Mouse (Mus musculus): ENCODE measurements around the gene Tmem179b. TPM values are rescaled to one million over a fixed set of nuclear protein-coding genes. Genes with fewer than 3 reads are reported as not detected.

Gene Tmem179b
- polyA plus RNA-seq, 1 experiment: 28.7 TPM

DNA sequence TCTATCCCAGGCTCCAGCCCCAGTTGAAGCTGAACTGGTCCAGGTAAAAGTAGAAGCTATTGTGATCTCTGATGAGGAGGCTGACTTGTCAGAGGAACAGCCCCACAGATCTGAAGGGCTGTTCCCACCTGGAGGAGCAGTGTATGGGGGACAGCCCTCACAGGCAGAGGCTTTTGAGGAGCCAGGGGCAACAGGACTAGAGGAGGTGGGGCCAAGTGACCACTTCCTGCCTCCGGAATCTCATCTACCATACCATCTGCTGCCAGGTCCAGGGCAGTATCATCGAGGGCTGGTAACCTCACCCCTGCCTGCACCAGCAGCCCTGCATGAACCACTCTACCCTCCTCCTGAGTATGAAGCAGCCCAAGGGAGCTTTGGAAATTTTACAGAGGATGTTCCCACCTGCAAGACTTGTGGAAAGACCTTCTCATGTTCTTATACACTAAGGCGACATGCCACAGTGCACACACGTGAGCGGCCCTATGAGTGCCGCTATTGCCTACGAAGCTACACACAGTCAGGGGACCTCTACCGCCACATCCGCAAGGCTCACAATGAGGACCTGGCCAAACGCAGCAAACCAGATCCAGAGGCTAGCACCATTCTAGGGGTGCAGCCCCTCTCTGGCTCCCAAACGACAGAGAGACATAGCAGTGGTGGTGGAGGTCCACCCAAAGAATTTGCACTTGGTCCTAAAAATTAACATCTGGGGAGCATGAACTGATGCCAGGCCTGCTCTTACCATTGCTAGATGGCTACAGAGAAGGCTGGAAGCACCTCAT, 29.8 kb upstream of the Tmem179b start:
- TF ChIP-seq FOSL1 (IDR thresholded peaks at IDR 0.05; ENCODE audit: insufficient read depth, low read length, poor library complexity, severe bottlenecking): no peak
- TF ChIP-seq USF1 (IDR thresholded peaks at IDR 0.05; ENCODE audit: low read depth): no peak
- TF ChIP-seq MAX (IDR thresholded peaks at IDR 0.05): no peak
- TF ChIP-seq MYOG (IDR thresholded peaks at IDR 0.05; ENCODE audit: control insufficient read depth, extremely low read depth, insufficient read length): no peak
- no peak for TF ChIP-seq CTCF (IDR thresholded peaks at IDR 0.05; ENCODE audit: control insufficient read depth, insufficient read depth, insufficient read length)
- TF ChIP-seq CEBPB (IDR thresholded peaks at IDR 0.05; ENCODE audit: low read depth): no peak
- no peak for TF ChIP-seq MYOD1 (IDR thresholded peaks at IDR 0.05; ENCODE audit: control insufficient read depth, insufficient read length, low read depth)
- Histone ChIP-seq H3K79me3 (ENCODE audit: low read depth) (peaks cover 5% of the 10 kb centered on the region), H3K79me2 (ENCODE audit: control insufficient read depth, insufficient read depth) (no peaks in the 10 kb centered on the region), H3K27me3 (ENCODE audit: control insufficient read depth, insufficient read depth, insufficient read length) (no peaks in the 10 kb centered on the region), H3K36me3 (ENCODE audit: control insufficient read depth, insufficient read depth) (peaks cover 40% of the 10 kb centered on the region), H3ac (ENCODE audit: control insufficient read depth, insufficient read length, low read depth) (no peak overlapping the region), H3K4me3 (ENCODE audit: insufficient read depth, poor library complexity, severe bottlenecking) (no peak overlapping the region)

GRCm38 (mm10) chr19:8803204-8803780, 29.0 kb upstream of the Tmem179b start:
- Histone ChIP-seq H3K36me3 (ENCODE audit: control insufficient read depth, insufficient read depth) (peaks cover 32% of the 10 kb centered on the region), H3K79me2 (ENCODE audit: control insufficient read depth, insufficient read depth) (peaks cover under 1% of the 10 kb centered on the region), H3K27me3 (ENCODE audit: control insufficient read depth, insufficient read depth, insufficient read length) (no peaks in the 10 kb centered on the region), H3K4me3 (ENCODE audit: insufficient read depth, poor library complexity, severe bottlenecking) (peak overlapping the region; percentile 51), H3ac (ENCODE audit: control insufficient read depth, insufficient read length, low read depth) (peak overlapping the region; percentile 33), H3K79me3 (ENCODE audit: low read depth) (peaks cover 5% of the 10 kb centered on the region)
- TF ChIP-seq MAX (IDR thresholded peaks at IDR 0.05) (peak; percentile 17), MYOG (IDR thresholded peaks at IDR 0.05; ENCODE audit: control insufficient read depth, extremely low read depth, insufficient read length) (no peak), CEBPB (IDR thresholded peaks at IDR 0.05; ENCODE audit: low read depth) (no peak), FOSL1 (IDR thresholded peaks at IDR 0.05; ENCODE audit: insufficient read depth, low read length, poor library complexity, severe bottlenecking) (no peak)

DNA sequence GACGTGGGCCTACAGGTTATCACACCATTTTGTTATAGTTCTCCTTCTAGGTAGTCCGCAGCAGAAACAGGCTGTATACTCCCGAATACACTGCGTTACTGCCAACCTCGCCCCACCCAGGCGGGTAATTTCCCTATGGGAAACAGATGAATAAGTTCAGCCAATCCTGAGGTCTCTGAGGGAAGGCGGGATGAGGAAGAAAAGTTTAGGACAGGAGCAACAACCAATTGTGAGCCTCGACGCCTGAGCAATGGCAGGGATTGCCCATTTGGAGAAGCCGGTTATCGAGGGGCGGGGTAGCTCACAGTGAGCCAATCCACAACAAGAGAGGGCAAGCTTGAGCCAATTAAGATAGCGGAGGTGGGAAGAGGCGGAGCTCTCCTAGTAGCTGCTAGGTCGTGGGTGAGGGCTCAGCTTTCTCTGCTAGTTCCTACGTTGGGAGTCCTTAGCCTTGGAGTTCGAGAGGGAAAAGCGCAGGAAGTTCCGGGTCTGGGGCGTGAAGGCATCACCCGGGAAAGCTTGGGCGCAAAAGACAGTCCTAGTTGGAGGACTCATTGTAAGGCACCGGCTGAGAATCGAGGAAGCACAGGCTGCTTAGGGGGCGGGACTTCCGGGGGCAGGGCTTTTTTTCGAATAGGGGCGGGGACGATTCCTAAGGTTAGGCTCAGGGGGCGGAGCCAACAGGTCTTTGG, 28.0 kb upstream of the Tmem179b start, which contains the start of gene Zbtb3:
TSS of gene Zbtb3 (plus strand) at position 426 of the 692 bp plus-strand sequence.
- no peaks in the 10 kb centered on the region for H3K27me3 ChIP-seq (ENCODE audit: control insufficient read depth, insufficient read depth, insufficient read length)
- H3K36me3 ChIP-seq (ENCODE audit: control insufficient read depth, insufficient read depth): peaks cover 27% of the 10 kb centered on the region
- peak within 1 kb of the TSS; percentile 51 for H3K4me3 ChIP-seq (ENCODE audit: insufficient read depth, poor library complexity, severe bottlenecking)
- H3K79me2 ChIP-seq (ENCODE audit: control insufficient read depth, insufficient read depth): peaks cover 10% of the 10 kb centered on the region
- peak within 1 kb of the TSS; percentile 87 for H3ac ChIP-seq (ENCODE audit: control insufficient read depth, insufficient read length, low read depth)
- peaks cover 12% of the 10 kb centered on the region for H3K79me3 ChIP-seq (ENCODE audit: low read depth)
- TF ChIP-seq FOSL1 (IDR thresholded peaks at IDR 0.05; ENCODE audit: insufficient read depth, low read length, poor library complexity, severe bottlenecking) (no peak), MAX (IDR thresholded peaks at IDR 0.05) (peak; percentile 27), USF1 (IDR thresholded peaks at IDR 0.05; ENCODE audit: low read depth) (no peak)

GRCm38 (mm10) chr19:8798947-8799315, 24.7 kb upstream of the Tmem179b start:
- no peak for TF ChIP-seq CTCF (IDR thresholded peaks at IDR 0.05; ENCODE audit: control insufficient read depth, insufficient read depth, insufficient read length)
- no peak for TF ChIP-seq CEBPB (IDR thresholded peaks at IDR 0.05; ENCODE audit: low read depth)
- TF ChIP-seq MAX (IDR thresholded peaks at IDR 0.05): no peak
- TF ChIP-seq FOSL1 (IDR thresholded peaks at IDR 0.05; ENCODE audit: insufficient read depth, low read length, poor library complexity, severe bottlenecking): no peak
- Histone ChIP-seq H3ac (ENCODE audit: control insufficient read depth, insufficient read length, low read depth) (no peak overlapping the region), H3K79me3 (ENCODE audit: low read depth) (peaks cover 16% of the 10 kb centered on the region), H3K79me2 (ENCODE audit: control insufficient read depth, insufficient read depth) (peaks cover 26% of the 10 kb centered on the region), H3K27me3 (ENCODE audit: control insufficient read depth, insufficient read depth, insufficient read length) (no peaks in the 10 kb centered on the region), H3K36me3 (ENCODE audit: control insufficient read depth, insufficient read depth) (peaks cover 27% of the 10 kb centered on the region), H3K4me3 (ENCODE audit: insufficient read depth, poor library complexity, severe bottlenecking) (peak overlapping the region; percentile 79)

DNA sequence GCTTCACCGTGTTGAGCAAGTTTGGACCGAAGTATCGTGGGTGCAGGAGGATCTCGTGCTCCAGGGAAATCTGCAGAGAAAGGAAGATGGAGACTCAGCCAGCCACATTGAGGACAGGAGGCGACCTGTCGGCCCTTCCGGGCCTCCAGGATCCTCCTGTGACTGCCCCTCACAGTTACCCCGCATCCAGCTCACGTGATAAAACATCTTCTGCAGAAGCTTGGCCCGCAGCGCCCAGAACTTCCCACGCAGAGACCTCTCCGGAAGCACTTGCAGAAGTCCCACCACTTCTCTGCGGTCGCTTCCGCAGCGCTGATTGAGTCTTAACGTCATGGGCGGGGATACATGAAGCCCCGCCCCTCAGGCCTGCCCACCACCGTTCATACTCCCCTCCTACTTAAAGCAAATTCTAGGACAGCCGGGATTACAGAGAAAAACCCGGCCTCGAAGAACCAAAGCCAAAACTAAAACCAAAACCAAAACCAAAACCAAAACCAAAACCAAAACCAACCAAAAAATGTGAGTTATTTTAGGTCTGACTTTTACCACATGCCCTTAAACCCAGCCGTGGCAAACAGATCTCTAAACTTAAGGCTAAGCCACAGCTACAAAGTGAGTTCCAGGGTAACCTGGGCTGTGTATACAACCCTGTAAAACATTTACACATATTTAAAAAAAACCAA, 24.1 kb upstream of the Tmem179b start, which contains the start of gene Polr2g:
TSS of gene Polr2g (minus strand) at position 314 of the 683 bp plus-strand sequence.
- peak within 1 kb of the TSS; percentile 72 for H3ac ChIP-seq (ENCODE audit: control insufficient read depth, insufficient read length, low read depth)
- no peaks in the 10 kb centered on the region for H3K27me3 ChIP-seq (ENCODE audit: control insufficient read depth, insufficient read depth, insufficient read length)
- H3K36me3 ChIP-seq (ENCODE audit: control insufficient read depth, insufficient read depth): peaks cover 33% of the 10 kb centered on the region
- peaks cover 26% of the 10 kb centered on the region for H3K79me2 ChIP-seq (ENCODE audit: control insufficient read depth, insufficient read depth)
- peak; percentile 39 for TF ChIP-seq MAX (IDR thresholded peaks at IDR 0.05)
- no peak for TF ChIP-seq MYOG (IDR thresholded peaks at IDR 0.05; ENCODE audit: control insufficient read depth, extremely low read depth, insufficient read length)
- peak; percentile 54 for TF ChIP-seq USF1 (IDR thresholded peaks at IDR 0.05; ENCODE audit: low read depth)
- H3K4me3 ChIP-seq (ENCODE audit: insufficient read depth, poor library complexity, severe bottlenecking): peak within 1 kb of the TSS; percentile 79
- peaks cover 16% of the 10 kb centered on the region for H3K79me3 ChIP-seq (ENCODE audit: low read depth)

All from C2C12 (cell line).